Mouse (Mus musculus) frontal cortex, postnatal 10 days (tissue): ENCODE data around the gene Rrbp1.
A peak's percentile ranks its signal among the peaks of the same experiment; 100 is the strongest.

Experiments
- DNase-seq, 2 experiments: peaks; one replicate each; pipeline ENCODE4 v3.0.0; 2022; ENCODE audit warnings: low spot score in 2 of 2, mixed read lengths in 1 of 2

Gene Rrbp1

DNA sequence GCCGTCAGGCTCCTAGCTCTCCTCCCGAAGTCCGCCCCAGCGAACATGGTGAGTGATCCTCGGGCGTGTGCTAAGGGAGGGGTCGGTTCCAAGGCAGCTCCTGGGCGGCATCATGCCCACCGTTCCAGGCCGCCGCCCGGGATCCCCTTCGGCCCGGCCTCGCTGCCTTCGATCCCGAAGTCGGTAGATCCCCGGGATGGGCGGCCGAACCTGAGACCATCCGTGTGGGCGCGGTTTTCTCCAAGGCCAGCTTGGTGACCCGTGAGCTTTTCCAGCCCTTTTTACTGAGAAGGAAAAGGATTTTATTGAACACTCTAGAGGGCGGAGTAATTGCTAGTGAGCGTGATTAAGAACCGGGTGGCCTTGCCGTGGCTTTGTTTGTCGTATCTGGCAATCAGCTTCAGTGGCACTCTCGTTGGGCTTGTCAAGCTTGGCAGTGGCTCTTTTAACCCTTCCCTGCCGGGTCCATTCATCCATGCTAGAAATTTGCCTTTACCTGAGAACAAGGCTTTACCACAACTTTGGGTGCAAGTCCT is 95.4 kb downstream of the Rrbp1 start:
- DNase-seq = peak in 1 of 2 experiments; percentile 38

DNA sequence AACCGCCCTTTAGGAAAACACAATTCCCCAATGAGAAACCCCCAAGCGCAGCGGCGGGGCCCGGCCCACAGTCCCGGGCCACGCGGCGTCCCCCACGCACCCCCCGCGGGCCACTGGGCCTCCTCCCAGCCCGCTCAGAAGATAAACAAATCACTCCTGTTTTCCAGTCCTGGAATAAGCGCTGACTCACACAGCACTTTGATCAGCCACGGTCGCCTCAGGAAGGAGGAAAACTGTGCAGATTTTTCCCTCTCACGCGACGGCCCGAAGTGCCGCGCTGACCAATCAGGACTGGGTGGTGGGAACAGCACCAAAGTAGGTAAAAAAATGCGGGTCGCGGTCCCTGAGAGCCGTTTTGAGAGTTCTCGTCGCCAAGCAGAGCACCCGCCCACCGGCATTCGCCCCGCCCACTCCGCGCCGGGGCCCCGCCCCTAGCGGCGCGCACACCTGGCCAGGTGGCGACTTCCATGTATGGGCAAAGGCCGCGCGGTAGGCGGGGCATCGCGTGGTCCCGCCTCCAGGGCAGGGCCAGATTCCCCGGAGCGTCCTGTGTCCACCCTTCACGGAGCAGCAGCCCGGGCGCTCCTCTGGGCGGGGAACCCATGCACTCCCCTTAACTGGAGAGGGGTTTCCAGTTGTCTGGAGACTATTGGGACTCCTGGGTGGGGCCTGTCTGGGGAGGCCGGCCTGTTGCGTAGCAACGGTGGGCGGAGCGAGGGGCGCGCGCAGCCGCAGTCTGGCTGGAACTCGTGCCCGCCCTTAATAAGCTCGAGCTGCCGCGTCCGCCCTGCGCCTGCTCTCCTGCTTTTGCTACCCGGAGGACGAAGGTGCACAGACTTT is 96.1 kb downstream of the Rrbp1 start, which contains the start of gene Dstn:
TSS of gene Dstn (plus strand) at position 561 of the 840 bp plus-strand sequence.
- peak; percentile 94 to 96 for DNase-seq

DNA sequence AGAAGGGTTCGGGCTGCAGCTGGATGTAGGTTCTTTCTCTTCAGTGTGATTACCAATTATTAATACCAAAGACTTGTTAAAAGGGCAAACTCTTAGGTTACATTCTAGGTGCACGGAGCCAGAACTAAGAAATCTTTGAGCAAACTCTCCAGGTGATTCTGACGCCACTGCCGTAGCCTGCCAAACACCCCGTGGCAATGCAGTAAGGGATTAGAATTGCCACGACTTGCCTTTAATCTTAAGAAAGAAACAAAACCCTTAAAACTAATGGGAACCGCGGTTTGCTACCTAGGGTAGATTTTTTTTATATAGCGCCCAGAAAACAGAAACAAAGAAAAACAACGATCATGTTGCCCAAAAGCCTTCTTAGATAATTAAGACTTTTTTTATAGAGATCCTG is 96.8 kb downstream of the Rrbp1 start:
- DNase-seq = no peak

DNA sequence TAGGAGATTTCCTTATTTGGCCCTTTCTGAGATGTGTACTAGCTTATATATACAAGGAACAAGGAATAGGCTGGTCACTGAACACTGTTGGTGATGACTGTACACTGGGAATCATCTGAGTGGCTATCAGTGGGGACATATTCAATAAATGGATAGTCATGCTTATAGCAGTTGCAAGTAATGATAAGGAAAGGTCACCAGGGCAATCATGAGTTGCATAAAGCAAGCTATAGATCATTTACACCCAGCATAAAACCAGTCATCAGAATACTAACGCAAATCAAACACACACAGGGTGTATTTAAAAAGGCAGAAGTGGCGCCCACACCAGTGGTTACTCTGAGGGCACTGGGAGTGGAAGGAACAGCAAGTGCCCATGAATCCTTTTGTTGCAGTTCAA is 98.9 kb downstream of the Rrbp1 start:
- no peak for DNase-seq

DNA sequence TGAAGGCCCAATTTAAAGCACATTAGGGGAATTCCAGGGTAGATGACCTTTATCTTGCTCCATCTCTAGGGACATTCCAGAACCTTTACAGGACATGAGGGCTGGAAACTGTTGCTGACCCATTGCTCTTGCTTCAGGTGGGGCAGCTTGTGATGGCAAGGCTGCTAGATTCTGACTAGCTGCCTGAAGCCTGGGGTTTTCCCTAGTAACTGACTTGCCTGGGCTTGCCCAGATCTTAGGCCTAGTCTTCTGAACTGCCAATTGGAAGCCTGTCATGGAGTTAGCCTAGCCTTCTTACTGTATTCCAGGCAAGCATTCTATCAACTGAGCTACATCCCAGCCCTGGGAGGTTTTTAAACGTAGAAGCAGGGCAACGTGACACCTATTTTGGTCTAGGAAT is 101.8 kb downstream of the Rrbp1 start:
- DNase-seq = no peak

DNA sequence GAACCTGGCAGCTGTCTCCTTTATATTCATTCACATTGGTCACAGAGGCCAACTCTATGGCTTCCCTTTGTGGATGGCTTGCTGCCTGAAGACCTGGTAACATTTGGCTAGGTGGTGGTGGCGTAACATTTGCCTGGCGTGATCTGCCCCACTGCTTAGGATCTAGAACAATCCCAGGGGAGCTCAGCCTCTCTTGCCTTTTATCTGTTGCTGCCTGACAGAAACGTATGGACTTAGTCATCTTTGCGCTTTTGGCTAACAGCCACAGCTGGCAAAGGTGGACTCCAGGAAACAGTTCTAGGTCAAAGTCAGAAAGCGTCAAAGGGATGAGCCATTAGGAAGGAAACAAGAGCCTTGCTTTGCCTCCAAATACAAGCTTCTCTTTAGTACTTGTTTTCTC is 106.2 kb downstream of the Rrbp1 start:
- DNase-seq = no peak

DNA sequence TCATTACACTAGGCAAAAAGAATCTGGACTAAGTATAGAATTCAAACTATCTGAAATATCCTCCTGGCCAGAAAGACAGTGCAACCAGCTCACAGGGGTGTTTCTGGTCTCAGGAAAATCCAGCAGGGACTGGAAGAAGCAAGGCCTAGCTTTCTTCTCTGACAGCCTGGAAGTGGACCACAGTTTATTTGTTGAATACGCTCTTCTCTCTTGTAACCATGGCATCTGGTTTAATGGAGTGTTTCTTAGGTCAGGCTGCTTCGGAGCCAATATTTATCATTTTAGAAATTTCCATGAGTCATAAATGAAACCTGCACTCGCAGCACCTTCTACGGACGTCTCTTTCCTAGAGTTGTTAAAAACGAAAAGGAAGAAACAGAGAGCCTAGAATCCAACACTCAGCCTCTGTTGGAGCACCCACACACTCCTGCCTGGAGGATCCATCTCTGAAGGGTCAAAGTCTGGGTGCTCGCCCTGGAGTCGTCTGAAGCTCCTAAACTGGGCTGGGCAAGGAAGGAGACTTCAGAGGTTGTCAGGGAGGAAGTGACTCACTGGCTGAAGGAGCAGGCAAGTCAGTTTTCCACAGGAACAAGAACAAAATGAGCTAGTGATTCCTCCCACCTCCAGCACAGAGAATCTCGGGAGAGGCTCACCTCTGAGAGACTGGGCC is 107.6 kb downstream of the Rrbp1 start:
- DNase-seq = no peak

DNA sequence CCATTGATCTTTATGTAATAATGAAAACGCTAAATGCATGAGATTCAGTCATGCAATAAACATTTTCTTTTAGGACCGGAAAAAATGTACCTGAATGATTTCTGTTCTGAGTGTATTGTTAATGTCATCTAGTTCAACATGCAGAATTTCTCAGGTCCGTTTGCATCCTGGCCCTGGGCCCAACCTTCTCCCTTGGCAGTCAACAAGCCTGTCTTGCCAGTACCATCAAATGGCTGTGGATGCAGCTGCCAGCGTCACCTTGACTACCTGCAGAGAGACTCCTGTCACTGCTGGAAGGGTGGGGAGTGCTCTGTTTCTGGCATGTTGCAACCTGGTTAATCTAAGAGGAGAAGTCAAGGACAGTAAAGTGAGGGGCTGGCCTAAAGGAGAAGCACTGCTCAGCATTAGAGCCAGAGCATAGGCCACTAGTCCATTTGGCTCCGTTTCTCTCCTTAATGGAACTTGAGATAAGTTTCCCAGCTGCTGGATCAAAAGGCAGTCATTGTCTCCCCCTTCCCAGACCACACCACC is 110.2 kb downstream of the Rrbp1 start:
- DNase-seq = no peak

DNA sequence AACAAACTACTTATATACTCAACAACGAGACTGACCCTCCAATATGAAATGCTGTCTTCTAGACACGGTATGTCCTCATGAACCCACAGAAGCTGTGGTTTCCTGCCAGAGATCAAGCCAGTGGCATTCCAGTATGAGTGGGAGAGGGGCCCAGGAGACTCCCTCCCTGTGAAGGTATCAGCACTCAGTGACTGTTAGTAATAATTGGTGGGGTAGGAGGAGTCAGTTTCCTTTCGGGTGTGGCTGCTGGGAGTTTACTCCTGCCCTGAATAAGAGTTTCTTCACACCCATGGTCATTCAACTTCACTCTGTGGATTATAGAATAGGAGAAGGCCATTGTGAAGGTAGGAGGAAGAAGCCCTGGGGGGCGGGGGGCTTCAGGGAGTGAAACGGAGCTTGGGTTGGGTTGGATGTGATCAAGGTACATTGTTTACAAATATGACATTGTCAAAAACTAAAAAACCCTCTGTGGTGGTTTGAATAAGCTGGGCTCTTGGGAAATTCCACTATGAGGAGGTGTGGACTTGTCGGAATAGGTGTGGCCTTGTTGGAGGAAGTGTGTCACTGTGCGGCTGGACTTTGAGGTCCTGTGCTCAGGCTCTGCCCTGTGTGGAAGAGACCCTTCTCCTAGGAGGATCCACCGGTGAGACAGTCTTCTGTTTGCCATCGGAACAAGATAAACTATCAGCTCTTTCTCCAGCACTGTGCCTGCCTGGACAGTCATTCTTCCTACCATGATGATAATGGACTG is 111.4 kb downstream of the Rrbp1 start:
- no peak for DNase-seq
